Mouse (Mus musculus) urinary bladder, postnatal 25 days (tissue): Measurements from ENCODE around the gene Pagr1b.
A peak's percentile ranks its signal among the peaks of the same experiment; 100 is the strongest.

Experiments used
- DNase-seq: peaks from one replicate; pipeline ENCODE4 v3.0.0; 2022; ENCODE audit warnings: low spot score

Pagr1b gene

GRCm38 (mm10) chr7:127016481-127016485, at the start of gene Pagr1b:
TSS of gene Pagr1b (minus strand) at chr7:127016484.
- DNase-seq: no peak

- no peak for DNase-seq
These were observed 49.3 kb upstream of the Pagr1b start for GRCm38 (mm10) chr7:127065538-127065937.

- DNase-seq: no peak
These were observed 38.8 kb upstream of the Pagr1b start for GRCm38 (mm10) chr7:127055026-127055585.

- DNase-seq: peak; percentile 81
These were observed 25.8 kb upstream of the Pagr1b start, which contains the start of gene Kif22 for GRCm38 (mm10) chr7:127041851-127042672. TSS of gene Kif22 (minus strand) at chr7:127042471.

- DNase-seq: no peak
These were observed 15.0 kb upstream of the Pagr1b start for GRCm38 (mm10) chr7:127031244-127031643.

GRCm38 (mm10) chr7:127030172-127030571, 13.9 kb upstream of the Pagr1b start:
- DNase-seq: no peak

- no peak for DNase-seq
These were observed 11.6 kb upstream of the Pagr1b start for GRCm38 (mm10) chr7:127027885-127028284.

GRCm38 (mm10) chr7:127026984-127027726, 10.9 kb upstream of the Pagr1b start, which contains the start of gene Maz:
TSS of gene Maz (minus strand) at chr7:127027037.
- DNase-seq: peak; percentile 98

- peak; percentile 72 for DNase-seq
These were observed 10.3 kb upstream of the Pagr1b start for GRCm38 (mm10) chr7:127026616-127026983.

GRCm38 (mm10) chr7:127026161-127026600, 9.9 kb upstream of the Pagr1b start:
- peak; percentile 61 for DNase-seq

GRCm38 (mm10) chr7:127025556-127026160, 9.4 kb upstream of the Pagr1b start:
- DNase-seq: no peak

- DNase-seq: peak; percentile 59
These were observed 8.7 kb upstream of the Pagr1b start for GRCm38 (mm10) chr7:127024755-127025555.

- no peak for DNase-seq
These were observed 7.8 kb upstream of the Pagr1b start for GRCm38 (mm10) chr7:127023896-127024690.

GRCm38 (mm10) chr7:127023272-127023691, 7.0 kb upstream of the Pagr1b start:
- DNase-seq: no peak

GRCm38 (mm10) chr7:127022528-127023271, 6.4 kb upstream of the Pagr1b start:
- DNase-seq: no peak

GRCm38 (mm10) chr7:127021563-127022527, 5.6 kb upstream of the Pagr1b start:
- no peak for DNase-seq

GRCm38 (mm10) chr7:127020901-127021562, 4.7 kb upstream of the Pagr1b start, which contains the start of the genes Gm42742 and Prrt2:
TSS of gene Gm42742 (minus strand) at chr7:127021097.
TSS of gene Prrt2 (minus strand) at chr7:127021211.
- no peak for DNase-seq

- no peak for DNase-seq
These were observed 4.2 kb upstream of the Pagr1b start for GRCm38 (mm10) chr7:127020491-127020890.

GRCm38 (mm10) chr7:127020031-127020430, 3.7 kb upstream of the Pagr1b start:
- DNase-seq: no peak
